Mouse (Mus musculus) neural tube, embryonic 10.5 days (tissue): ENCODE measurements at regions not wholly inside any gene's neighbourhood (a gene's known extent, or its start where the extent isn't known, plus 50 kb on each side); places are given as distances from the start of the nearest gene placed in this dataset.
A peak's percentile ranks its signal among the peaks of the same experiment; 100 is the strongest.

Source experiments
- DNase-seq: peaks from one replicate; pipeline ENCODE4 v3.0.0-alpha.2; 2017; ENCODE audit warnings: low spot score; ENCODE audit errors: extremely low spot score

GRCm38 (mm10) chr15:86899961-86900360 lies 644.1 kb upstream of the Fam19a5 start:
- DNase-seq, result no peak

DNA sequence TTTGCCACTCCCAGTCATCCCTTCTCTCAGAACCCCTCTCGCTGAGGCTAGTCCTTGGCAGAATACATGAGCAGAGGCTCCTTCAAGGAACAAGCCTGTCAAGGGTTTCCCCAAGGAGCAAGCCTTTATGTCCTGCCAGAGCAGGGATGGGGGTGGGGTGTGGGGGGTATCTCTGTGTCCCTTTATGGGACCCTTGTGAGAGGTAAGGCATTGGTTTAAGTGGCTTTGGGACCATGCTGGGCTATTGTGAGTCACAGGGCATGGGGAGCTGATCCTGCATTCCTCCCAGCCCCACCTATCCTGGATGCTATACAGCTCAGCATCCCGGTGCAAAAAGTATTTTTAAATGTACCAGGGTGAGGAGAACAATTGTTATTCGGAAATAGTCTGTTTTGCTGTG lies 641.1 kb upstream of the Fam19a5 start:
- no peak for DNase-seq

DNA sequence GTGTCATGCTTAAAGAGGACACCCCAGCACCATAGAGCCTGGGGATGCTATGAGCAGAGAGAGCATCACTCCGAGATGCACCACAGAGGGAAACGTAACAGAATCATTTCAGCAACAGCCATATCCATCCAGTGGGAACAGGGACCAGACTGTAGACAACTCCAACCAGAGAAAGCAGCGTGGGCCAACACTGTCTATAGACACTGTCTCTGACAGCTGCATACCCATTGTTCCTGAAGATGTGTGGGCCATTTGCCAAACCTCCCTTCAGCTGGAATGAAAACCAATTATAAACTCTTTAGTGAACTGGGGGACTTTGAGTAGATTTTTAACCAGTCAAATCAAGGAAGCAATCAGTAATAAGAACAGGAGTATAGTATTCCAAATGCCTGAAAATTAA lies 630.8 kb upstream of the Fam19a5 start:
- no peak for DNase-seq

DNA sequence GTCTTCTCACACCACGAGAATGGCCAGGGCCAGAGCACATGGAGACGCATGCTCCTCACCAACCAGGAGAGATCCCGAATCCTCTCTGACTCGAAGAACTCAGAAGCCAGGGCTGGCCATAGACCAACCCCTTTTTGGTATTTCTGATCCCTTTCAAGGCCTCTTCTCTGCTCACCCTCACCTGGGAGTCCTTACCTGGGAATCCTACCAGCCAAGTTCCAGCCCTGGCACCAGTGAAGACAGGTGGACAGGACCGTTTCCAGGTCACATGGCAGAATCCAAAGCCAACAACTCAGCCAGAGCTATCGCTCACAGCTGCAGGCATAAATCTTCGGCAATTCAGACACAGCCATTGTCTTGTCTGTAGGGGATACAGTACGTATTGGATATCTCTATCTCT lies 626.2 kb upstream of the Fam19a5 start:
- DNase-seq, result no peak

- DNase-seq, result no peak
Measured at GRCm38 (mm10) chr15:86919704-86920103, 624.4 kb upstream of the Fam19a5 start.

DNA sequence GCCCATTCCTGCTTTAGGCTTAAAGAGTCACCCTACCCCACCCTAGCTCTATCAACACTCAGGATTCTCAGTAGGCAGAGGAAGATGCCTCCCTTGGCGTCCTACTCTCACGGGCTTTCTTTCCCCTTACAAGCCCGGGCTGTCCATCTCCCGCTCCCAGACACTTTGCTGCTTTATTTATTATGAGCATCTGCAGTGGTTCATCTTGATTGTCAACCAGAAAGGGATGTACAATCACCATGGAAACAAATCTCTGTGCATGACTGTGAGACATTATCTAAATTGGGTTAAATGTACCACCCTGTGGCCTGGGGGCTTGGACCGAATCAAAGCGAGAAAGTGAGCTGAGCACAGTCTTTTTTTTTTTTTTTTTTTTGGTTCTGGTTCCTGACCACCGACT lies 623.9 kb upstream of the Fam19a5 start:
- DNase-seq, result no peak

DNA sequence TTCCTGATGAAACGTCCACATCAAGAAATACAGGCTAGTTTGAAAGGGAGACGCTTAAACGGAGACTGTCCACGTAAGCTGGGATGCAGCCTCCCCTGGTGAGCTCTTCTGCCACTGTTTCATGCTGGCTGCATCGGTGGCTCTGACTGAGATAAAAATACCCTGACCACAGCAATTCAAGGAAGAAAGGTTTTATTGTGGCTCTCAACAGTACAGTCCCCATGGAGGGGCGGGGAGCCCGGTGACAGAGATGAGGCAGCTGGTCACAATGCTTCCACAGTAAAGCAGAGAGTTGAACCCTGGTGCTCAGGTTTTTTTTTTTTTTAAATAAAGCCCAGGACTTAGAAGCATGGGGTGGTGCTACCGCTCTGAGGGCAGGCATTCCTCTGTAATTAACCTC lies 622.7 kb upstream of the Fam19a5 start:
- DNase-seq, result no peak

DNA sequence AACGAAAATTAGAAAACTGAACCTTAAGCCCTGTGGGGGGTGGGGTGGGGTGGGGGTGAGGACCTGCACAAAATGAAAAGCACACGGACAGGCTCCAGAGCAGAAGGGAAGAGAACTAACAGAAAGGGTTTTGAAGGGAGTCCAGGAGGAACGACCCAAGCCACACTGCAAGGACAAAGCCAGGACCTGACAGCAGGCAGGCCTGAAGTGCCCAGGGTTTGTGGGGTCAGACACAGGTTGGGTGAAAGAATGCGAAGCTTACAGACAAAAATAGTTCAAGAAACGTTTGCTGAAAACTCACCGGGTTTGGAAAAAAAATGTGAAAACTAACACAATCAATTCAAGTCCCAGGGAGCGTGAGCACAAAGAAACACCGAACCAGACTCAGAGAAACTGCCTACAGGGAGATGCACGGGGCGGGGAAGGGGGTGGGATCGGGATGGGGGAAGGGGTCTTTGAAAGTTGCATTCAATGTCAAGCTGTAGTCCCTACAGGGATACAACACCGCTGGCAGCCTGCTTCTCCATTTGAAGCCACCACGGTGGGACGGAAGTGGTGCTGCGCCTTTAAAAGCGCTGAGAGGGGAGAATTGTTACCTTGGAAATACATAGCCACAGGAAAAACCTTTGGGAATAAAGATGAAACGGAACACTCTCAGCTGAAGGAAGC lies 618.9 kb upstream of the Fam19a5 start:
- no peak for DNase-seq

DNA sequence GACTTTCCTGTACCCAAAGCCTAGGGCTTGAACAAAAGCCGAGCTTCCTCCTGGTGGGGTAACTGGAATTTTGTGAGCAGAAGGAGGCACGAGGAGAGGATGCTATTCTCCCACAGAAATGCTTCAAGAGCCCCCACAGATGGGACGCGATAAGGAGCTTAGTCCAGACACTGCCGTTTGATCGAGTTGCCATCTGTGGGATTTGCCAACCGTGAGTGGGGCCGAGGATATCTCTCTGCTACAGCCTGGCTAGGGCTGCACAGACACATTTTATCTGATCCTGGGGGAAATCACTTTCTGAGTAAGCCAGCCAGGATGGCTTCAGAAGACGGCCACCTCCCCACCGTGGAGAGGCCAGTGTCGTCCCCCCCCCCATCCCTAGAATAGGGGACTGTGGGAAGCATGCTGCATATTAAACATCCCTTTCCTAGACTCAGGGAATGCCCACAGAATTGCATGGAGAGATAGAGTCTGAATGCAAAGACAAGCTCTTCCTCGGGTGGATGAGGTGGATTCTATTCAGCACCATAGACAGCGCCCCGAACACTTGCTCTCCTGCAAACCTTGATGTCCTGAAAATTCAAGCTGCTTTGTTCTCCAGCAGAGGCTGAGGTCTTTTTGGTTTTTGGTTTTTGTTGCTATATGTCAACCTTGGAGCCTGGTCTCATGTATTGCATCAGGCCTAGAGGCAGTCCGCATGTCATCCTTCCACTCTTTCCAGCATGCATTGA lies 611.6 kb upstream of the Fam19a5 start:
- DNase-seq, result peak; percentile 49

DNA sequence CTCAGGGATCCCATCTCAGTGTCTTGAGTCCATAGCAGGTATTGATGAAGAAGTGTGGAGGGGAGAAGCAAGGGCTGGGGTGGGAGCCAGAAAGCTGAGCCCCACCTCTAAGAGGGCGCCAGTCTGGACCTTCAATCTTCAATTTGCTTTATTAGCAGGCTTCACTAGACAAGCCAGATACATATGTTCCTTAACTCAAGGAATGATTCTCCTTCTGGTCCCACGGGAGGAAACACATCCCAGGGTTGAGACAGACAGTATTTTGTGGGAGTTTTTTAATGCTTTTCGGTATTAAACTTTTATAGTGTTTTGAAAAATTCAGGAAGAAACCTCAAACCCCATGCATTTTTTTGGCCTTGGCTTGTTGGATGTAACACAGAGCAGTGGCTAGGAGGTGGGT lies 606.7 kb upstream of the Fam19a5 start:
- DNase-seq, result no peak

DNA sequence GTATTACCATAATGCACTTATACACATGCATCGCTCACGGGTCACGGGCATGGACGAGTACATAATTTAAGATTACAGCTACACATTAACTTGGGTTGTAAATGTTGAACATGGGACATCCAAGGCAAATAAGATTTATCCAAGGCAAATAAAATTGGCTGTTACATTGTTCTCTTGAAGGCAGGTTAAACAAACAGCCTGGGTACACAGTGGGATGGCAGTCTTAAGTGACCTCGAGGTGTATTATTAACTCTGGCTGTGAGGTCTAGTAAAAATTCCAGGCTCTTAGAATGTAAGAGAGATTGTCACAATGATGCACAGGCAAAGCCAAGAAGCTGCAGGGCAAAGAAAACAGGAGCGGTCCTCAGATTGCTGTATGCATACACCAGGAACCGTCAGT lies 599.6 kb upstream of the Fam19a5 start:
- DNase-seq, result no peak

DNA sequence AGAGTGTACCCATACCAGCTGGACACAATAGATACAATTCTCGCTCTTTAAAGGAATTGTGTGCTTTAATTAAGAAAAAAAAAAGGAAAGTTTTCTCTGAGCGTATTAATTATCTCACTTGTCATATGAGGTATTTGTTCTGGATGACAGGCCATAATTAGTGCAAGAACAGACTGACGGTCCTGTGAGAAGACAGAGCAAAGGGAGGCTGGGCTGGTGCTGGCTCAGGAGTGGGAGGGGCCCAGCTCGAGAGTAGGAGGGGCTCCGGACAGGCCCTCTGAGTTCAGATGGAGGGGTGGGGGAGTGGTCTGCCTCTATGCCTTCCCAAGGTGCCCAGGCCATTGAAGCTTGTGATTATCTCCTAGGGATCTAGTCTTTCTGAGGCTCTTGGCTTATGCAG lies 591.5 kb upstream of the Fam19a5 start:
- DNase-seq, result no peak

- no peak for DNase-seq
Measured at GRCm38 (mm10) chr15:86957872-86958271, 586.2 kb upstream of the Fam19a5 start.

GRCm38 (mm10) chr15:86962921-86963320 lies 581.2 kb upstream of the Fam19a5 start:
- DNase-seq, result no peak

GRCm38 (mm10) chr15:86963486-86963885 lies 580.6 kb upstream of the Fam19a5 start:
- DNase-seq, result no peak

DNA sequence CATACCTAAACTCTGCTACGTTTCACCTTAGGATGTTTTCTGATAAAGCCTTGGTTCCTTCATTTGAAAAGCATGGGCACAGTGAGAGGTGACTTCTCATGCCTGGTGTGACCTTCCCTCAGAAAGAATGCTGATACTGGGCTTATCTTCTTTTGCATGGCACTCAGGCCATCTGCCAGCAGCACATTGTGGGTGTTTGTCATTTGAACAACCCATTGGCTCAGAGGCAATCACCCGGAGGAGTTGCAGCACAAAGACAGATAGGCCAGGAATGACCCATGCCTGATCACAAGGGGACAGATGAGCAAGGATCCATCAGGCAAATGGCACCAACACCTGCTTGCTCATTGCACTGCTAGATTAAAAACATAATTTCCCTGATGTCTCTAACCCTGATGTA lies 572.7 kb upstream of the Fam19a5 start:
- no peak for DNase-seq

- DNase-seq, result no peak
Measured at GRCm38 (mm10) chr15:86996196-86996595, 547.9 kb upstream of the Fam19a5 start.

DNA sequence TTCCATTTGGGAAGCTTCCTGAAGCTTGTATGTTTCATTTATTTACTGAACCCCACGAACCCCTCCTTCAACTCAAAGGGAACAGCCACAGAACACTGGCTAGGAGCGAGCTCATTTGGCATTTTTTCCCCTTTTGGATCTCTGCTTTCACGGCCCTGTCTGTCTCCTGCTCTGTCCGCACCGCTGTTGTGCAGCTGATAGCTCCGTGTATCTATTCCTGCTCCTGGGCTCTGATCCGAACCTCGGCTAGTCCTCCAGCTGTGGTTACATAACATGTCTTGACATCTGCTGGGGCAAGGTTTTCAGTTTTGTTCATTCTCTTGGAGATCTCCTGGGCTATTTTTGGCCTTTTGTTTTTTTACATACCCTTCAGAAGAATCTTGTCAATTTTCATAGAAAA lies 525.1 kb upstream of the Fam19a5 start:
- no peak for DNase-seq

GRCm38 (mm10) chr15:87045971-87046370 lies 498.1 kb upstream of the Fam19a5 start:
- DNase-seq, result no peak

DNA sequence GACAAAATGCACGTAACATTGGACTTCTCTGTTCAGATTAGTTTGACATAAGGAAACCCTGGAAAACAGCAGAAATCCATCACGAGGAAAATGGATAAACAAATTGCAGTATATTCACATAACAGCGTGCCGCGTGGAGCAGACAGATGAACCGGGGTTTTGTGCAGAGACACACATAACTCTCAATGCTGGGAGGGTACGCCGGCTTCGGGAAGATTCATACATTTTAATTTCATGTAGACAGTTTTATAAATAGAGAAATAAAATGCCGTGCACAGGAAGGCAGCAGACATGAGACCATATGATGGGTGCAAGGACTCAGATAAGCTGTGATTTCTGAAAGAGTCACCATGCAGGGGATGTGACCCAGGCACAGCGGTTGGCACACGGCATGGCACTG lies 489.9 kb upstream of the Fam19a5 start:
- no peak for DNase-seq

GRCm38 (mm10) chr15:87064890-87065289 lies 479.2 kb upstream of the Fam19a5 start:
- DNase-seq, result no peak

DNA sequence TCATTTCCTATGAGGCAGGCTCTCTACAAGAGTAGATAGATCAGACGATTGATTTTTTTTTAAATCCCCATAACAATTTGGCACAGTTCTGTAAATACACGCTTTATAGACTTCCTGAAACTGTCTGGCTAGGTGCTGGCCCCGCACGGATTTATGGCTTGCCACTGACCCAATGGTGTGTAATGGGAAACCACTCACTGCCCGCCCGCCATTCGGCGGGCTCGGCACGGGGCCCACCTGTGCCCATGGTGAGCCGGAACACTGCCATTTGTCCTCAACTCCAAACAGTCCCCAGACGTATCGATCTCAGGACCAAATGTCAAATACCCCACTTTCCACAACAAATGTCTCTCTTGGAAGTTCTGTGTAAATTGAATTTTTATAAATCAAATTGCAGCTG lies 475.8 kb upstream of the Fam19a5 start:
- no peak for DNase-seq

GRCm38 (mm10) chr15:87074559-87074958 lies 469.5 kb upstream of the Fam19a5 start:
- DNase-seq, result no peak
